ENCODE assay signal across 8 mouse cellular contexts in genomic region chr5:147563511-147564139, GRCm38 (mm10).
DNase-seq lines count a peak whose midpoint lies in the region; ATAC-seq lines count a peak whose summit lies in the region.

No protein-coding gene starts in this region.

- no peak for ATAC-seq in heart, embryonic 16.5 days (replicated peaks; ENCODE audit: extremely low read depth, insufficient read depth, low FRiP score)
- ATAC-seq in embryonic facial prominence, embryonic 15.5 days (ENCODE audit: insufficient number of reproducible peaks, low FRiP score, low TSS enrichment, low read depth) = peak; percentile 80; the same call in 1 of the 2 replicates

- 0 out of 2 replicates have a peak overlapping the region, but pooled peaks have one; percentile 4 for H3K4me3 ChIP-seq in heart, embryonic 16.5 days (ENCODE audit: low read length)
- H3K4me3 ChIP-seq in embryonic facial prominence, embryonic 15.5 days (replicated peaks) = peak overlapping the region; percentile 12; the same call in 1 of the 2 replicates

- WGBS in heart, embryonic 16.5 days = 60% methylated on average over 18 of the region's 18 CpGs
- 32% methylated on average over 18 of the region's 18 CpGs for WGBS in embryonic facial prominence, embryonic 15.5 days

- no peaks in the 10 kb centered on the region for H3K4me1 ChIP-seq in heart, embryonic 16.5 days (ENCODE audit: control insufficient read depth, insufficient read depth, low read length)
- peaks cover 9% of the 10 kb centered on the region; the same call in 1 of the 2 replicates for H3K4me1 ChIP-seq in embryonic facial prominence, embryonic 15.5 days

- no peaks in the 10 kb centered on the region for H3K36me3 ChIP-seq in heart, embryonic 16.5 days (ENCODE audit: control insufficient read depth, insufficient read depth)
- H3K36me3 ChIP-seq in embryonic facial prominence, embryonic 15.5 days = no peaks in the 10 kb centered on the region

- no peak overlapping the region for H3K27ac ChIP-seq in heart, embryonic 16.5 days (ENCODE audit: low read length)
- no peak overlapping the region for H3K27ac ChIP-seq in embryonic facial prominence, embryonic 15.5 days (replicated peaks)

- H3K9me3 ChIP-seq in heart, embryonic 16.5 days (replicated peaks; ENCODE audit: control insufficient read depth, low read length) = no peaks in the 10 kb centered on the region
- no peaks in the 10 kb centered on the region for H3K9me3 ChIP-seq in embryonic facial prominence, embryonic 15.5 days (replicated peaks)

- no peak for DNase-seq in heart, postnatal 14 days
- peak; percentile 47 to 72 for DNase-seq in kidney, postnatal 36 days
- peak; percentile 42 for DNase-seq in retina, postnatal 1 day
- no peak for DNase-seq in layer of hippocampus, postnatal 10 days (ENCODE audit: low spot score in 2 of 2)
- no peak for DNase-seq in ovary, adult 18-20 months (ENCODE audit: low spot score)
- no peak for DNase-seq in cerebellum, postnatal 25 days

- no peaks in the 10 kb centered on the region for H3K27me3 ChIP-seq in heart, embryonic 16.5 days (ENCODE audit: control insufficient read depth, insufficient read depth, low read length)
- H3K27me3 ChIP-seq in embryonic facial prominence, embryonic 15.5 days = no peaks in the 10 kb centered on the region

- peak overlapping the region; percentile 51; the same call in 1 of the 2 replicates for H3K4me2 ChIP-seq in heart, embryonic 16.5 days (ENCODE audit: low read depth, low read length)
- H3K4me2 ChIP-seq in embryonic facial prominence, embryonic 15.5 days (replicated peaks) = peak overlapping the region; percentile 35

- no peak overlapping the region for H3K9ac ChIP-seq in heart, embryonic 16.5 days (ENCODE audit: low read length)
- no peak overlapping the region for H3K9ac ChIP-seq in embryonic facial prominence, embryonic 15.5 days

- intact Hi-C loops in heart, postnatal 14 days (cut with DNase I) = no loop called here

Comparison
In these comparisons a context has a peak if more than half of its experiments do, and no peak if none do; other contexts are left out.
1. DNase-seq: peak in kidney, postnatal 36 days (2 of 2) and retina, postnatal 1 day (single experiment); none in heart, postnatal 14 days (0 of 2), layer of hippocampus, postnatal 10 days (0 of 2), ovary, adult 18-20 months (single experiment) and cerebellum, postnatal 25 days (0 of 2).